Mouse (Mus musculus): ENCODE results near the gene Cox19.
A peak's percentile ranks its signal among the peaks of the same experiment; 100 is the strongest.
"Not testable (repeated sequence)": the region's sequence is repeated elsewhere in the genome, so short reads cannot be mapped to it uniquely, and the experiment has no call there.

The Cox19 gene

DNA sequence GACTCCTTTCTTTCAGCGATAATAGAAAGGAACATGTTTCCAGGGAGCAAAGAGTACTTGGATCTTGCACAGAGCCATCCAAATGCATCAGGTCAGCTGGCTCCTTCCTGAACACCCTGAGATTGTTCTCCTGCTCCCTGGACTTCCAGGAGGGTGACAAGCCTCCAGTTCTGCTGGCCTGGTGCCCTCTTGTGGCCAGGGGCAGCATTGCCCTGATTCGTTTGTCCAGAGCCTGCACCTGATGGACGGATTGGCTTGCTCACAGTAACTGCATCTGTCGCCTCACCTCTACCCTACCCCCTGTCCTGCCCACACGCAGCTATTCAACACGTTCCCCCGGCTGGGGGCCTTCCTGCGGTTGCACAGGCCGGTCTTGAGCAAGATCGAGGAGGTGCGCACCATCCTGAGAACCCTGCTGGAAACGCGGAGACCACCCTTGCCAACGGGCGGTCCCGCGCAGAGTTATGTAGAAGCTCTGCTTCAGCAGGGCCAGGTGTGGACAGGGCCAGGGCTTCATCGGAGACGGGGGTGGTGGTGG lies 4.1 kb upstream of the Cox19 start:
- peak; percentile 81 for DNase-seq (ENCODE audit: low read depth, low spot score)
- H3K36me3 ChIP-seq (ENCODE audit: control insufficient read depth, insufficient read depth, low read length, poor library complexity, severe bottlenecking), result no peaks in the 10 kb centered on the region
- H3K27me3 ChIP-seq (ENCODE audit: control insufficient read depth, insufficient read depth, low read length, poor library complexity, severe bottlenecking), result no peaks in the 10 kb centered on the region

DNA sequence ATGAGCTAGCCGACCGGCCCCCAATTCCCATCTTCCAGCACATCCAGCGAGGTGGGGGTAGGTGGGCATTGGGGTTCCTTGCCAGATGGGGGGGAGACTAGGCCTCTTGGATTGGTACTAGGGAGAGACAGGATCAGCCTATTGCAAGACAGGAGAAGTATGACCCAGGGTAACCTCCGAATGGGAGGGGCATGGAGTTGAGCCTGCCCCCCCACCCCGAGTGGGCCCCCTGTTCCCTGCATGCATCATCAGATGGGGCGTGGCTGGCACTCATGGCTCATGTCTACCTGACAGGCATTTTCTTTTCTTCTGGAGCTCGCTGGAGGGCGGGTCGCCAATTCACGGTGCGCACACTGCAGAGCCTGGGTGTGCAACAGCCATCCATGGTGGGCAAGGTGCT lies 2.7 kb upstream of the Cox19 start:
- no peak for DNase-seq (ENCODE audit: low read depth, low spot score)
- Histone ChIP-seq H3K27me3 (ENCODE audit: control insufficient read depth, insufficient read depth, low read length, poor library complexity, severe bottlenecking) (no peaks in the 10 kb centered on the region), H3K36me3 (ENCODE audit: control insufficient read depth, insufficient read depth, low read length, poor library complexity, severe bottlenecking) (no peaks in the 10 kb centered on the region)

- Histone ChIP-seq H3K27me3 (ENCODE audit: control insufficient read depth, insufficient read depth, low read length, poor library complexity, severe bottlenecking) (no peaks in the 10 kb centered on the region), H3K36me3 (ENCODE audit: control insufficient read depth, insufficient read depth, low read length, poor library complexity, severe bottlenecking) (no peaks in the 10 kb centered on the region)
- DNase-seq (ENCODE audit: low read depth, low spot score), result peak; percentile 69
Measured at GRCm38 (mm10) chr5:139353496-139353895, 2.3 kb upstream of the Cox19 start.

GRCm38 (mm10) chr5:139352317-139352716 lies 1.1 kb upstream of the Cox19 start, which contains the start of gene Cyp2w1:
TSS of gene Cyp2w1 (plus strand) at chr5:139352617.
- H3K36me3 ChIP-seq (ENCODE audit: control insufficient read depth, insufficient read depth, low read length, poor library complexity, severe bottlenecking), result no peaks in the 10 kb centered on the region
- H3K27me3 ChIP-seq (ENCODE audit: control insufficient read depth, insufficient read depth, low read length, poor library complexity, severe bottlenecking), result no peaks in the 10 kb centered on the region
- no peak for DNase-seq (ENCODE audit: low read depth, low spot score)

- DNase-seq (ENCODE audit: low read depth, low spot score), result no peak
- no peaks in the 10 kb centered on the region for H3K27me3 ChIP-seq (ENCODE audit: control insufficient read depth, insufficient read depth, low read length, poor library complexity, severe bottlenecking)
Measured at GRCm38 (mm10) chr5:139351628-139352027, 410 bp upstream of the Cox19 start.

GRCm38 (mm10) chr5:139349713-139350112 lies 1.5 kb downstream of the Cox19 start:
- no peaks in the 10 kb centered on the region for H3K36me3 ChIP-seq (ENCODE audit: control insufficient read depth, insufficient read depth, low read length, poor library complexity, severe bottlenecking)
- no peaks in the 10 kb centered on the region for H3K27me3 ChIP-seq (ENCODE audit: control insufficient read depth, insufficient read depth, low read length, poor library complexity, severe bottlenecking)
- DNase-seq (ENCODE audit: low read depth, low spot score), result no peak

More at GRCm38 (mm10) chr5:139351628-139352027, 410 bp upstream of the Cox19 start:
- no peaks in the 10 kb centered on the region for H3K36me3 ChIP-seq (ENCODE audit: control insufficient read depth, insufficient read depth, low read length, poor library complexity, severe bottlenecking)

DNA sequence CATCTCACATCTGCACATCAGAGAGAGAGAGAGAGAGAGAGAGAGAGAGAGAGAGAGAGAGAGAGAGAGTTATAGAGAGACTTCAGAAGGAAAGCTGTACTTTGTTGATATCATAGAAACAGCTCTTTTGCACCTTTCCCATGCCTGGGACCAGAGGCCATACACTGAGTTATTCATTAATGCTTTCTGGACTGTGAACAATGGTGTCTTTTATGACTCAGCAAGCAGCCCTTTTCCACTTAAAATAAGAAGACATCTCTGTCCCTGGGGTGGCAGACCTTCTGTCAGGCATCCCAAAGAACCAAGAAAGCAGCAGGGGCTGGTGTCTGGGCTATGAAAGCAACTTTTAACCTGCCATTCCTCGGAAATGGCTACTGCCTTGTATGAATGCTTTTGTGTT lies 4.0 kb downstream of the Cox19 start:
- Histone ChIP-seq H3K36me3 (ENCODE audit: control insufficient read depth, insufficient read depth, low read length, poor library complexity, severe bottlenecking) (peaks cover 2% of the 10 kb centered on the region; the same call in 1 of the 2 replicates), H3K27me3 (ENCODE audit: control insufficient read depth, insufficient read depth, low read length, poor library complexity, severe bottlenecking) (no peaks in the 10 kb centered on the region)
- DNase-seq (ENCODE audit: low read depth, low spot score), result no peak

GRCm38 (mm10) chr5:139345364-139345714 lies 5.9 kb downstream of the Cox19 start:
- DNase-seq (ENCODE audit: low read depth, low spot score), result no peak
- Histone ChIP-seq H3K36me3 (ENCODE audit: control insufficient read depth, insufficient read depth, low read length, poor library complexity, severe bottlenecking) (peaks cover 4% of the 10 kb centered on the region; the same call in 1 of the 2 replicates), H3K27me3 (ENCODE audit: control insufficient read depth, insufficient read depth, low read length, poor library complexity, severe bottlenecking) (no peaks in the 10 kb centered on the region)

GRCm38 (mm10) chr5:139344687-139345363 lies 6.4 kb downstream of the Cox19 start:
- no peaks in the 10 kb centered on the region for H3K27me3 ChIP-seq (ENCODE audit: control insufficient read depth, insufficient read depth, low read length, poor library complexity, severe bottlenecking)
- H3K36me3 ChIP-seq (ENCODE audit: control insufficient read depth, insufficient read depth, low read length, poor library complexity, severe bottlenecking), result peaks cover 4% of the 10 kb centered on the region; the same call in 1 of the 2 replicates
- peak; percentile 94 for DNase-seq (ENCODE audit: low read depth, low spot score)

GRCm38 (mm10) chr5:139344021-139344686 lies 7.1 kb downstream of the Cox19 start:
- peak; percentile 88 for DNase-seq (ENCODE audit: low read depth, low spot score)
- peaks cover 4% of the 10 kb centered on the region for H3K36me3 ChIP-seq (ENCODE audit: control insufficient read depth, insufficient read depth, low read length, poor library complexity, severe bottlenecking)
- H3K27me3 ChIP-seq (ENCODE audit: control insufficient read depth, insufficient read depth, low read length, poor library complexity, severe bottlenecking), result no peaks in the 10 kb centered on the region

GRCm38 (mm10) chr5:139338891-139339290 lies 12.3 kb downstream of the Cox19 start:
- H3K27me3 ChIP-seq (ENCODE audit: control insufficient read depth, insufficient read depth, low read length, poor library complexity, severe bottlenecking), result no peaks in the 10 kb centered on the region
- peaks cover 7% of the 10 kb centered on the region for H3K36me3 ChIP-seq (ENCODE audit: control insufficient read depth, insufficient read depth, low read length, poor library complexity, severe bottlenecking)
- DNase-seq (ENCODE audit: low read depth, low spot score), result no peak

GRCm38 (mm10) chr5:139338403-139338802 lies 12.8 kb downstream of the Cox19 start:
- no peak for DNase-seq (ENCODE audit: low read depth, low spot score)
- Histone ChIP-seq H3K36me3 (ENCODE audit: control insufficient read depth, insufficient read depth, low read length, poor library complexity, severe bottlenecking) (peaks cover 7% of the 10 kb centered on the region), H3K27me3 (ENCODE audit: control insufficient read depth, insufficient read depth, low read length, poor library complexity, severe bottlenecking) (no peaks in the 10 kb centered on the region)

DNA sequence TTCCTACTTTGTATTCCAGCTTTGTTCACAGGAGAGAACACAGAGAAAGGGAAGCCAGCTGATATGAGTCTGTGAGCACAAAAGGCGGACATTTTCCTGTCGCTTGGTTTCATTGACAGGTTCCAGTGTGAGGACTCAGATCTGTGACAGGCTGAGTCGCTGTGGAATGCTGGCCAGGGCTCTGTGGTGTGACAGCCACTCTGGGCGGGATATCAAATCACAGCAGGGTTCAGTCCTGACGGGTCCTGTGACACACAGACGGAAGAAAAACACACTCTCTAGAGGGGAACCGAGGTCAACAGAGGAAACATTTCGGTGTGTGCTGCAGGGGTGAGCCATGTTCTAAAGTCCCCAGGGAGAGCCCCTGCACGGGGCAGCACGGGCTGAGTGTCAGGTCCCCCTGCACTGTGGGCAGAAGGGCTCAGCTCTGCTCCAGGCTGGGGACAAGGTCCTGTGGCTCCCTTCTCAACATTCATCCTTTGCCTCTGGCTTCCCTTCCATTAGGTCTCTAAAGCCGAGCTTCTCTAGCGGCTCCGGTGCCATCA lies 13.3 kb downstream of the Cox19 start:
- H3K36me3 ChIP-seq (ENCODE audit: control insufficient read depth, insufficient read depth, low read length, poor library complexity, severe bottlenecking), result peaks cover 7% of the 10 kb centered on the region
- DNase-seq (ENCODE audit: low read depth, low spot score), result no peak

GRCm38 (mm10) chr5:139335634-139336033 lies 15.6 kb downstream of the Cox19 start:
- H3K36me3 ChIP-seq (ENCODE audit: control insufficient read depth, insufficient read depth, low read length, poor library complexity, severe bottlenecking), result peaks cover 4% of the 10 kb centered on the region
- no peaks in the 10 kb centered on the region for H3K27me3 ChIP-seq (ENCODE audit: control insufficient read depth, insufficient read depth, low read length, poor library complexity, severe bottlenecking)
- DNase-seq (ENCODE audit: low read depth, low spot score), result no peak

More for the DNA sequence above, 13.3 kb downstream of the Cox19 start:
- H3K27me3 ChIP-seq (ENCODE audit: control insufficient read depth, insufficient read depth, low read length, poor library complexity, severe bottlenecking), result no peaks in the 10 kb centered on the region

- not testable (repeated sequence) for H3K27me3 ChIP-seq (ENCODE audit: control insufficient read depth, insufficient read depth, low read length, poor library complexity, severe bottlenecking); H3K36me3 ChIP-seq (ENCODE audit: control insufficient read depth, insufficient read depth, low read length, poor library complexity, severe bottlenecking); DNase-seq (ENCODE audit: low read depth, low spot score)
Measured at GRCm38 (mm10) chr5:139334394-139334793, 16.8 kb downstream of the Cox19 start.

All from splenic B cell, adult 2 months (primary cell).